Mouse (Mus musculus) liver, embryonic 16.5 days (tissue): ENCODE measurements around the gene Cybb. TPM values are rescaled to one million over a fixed set of nuclear protein-coding genes. Genes with fewer than 3 reads are reported as not detected.

Experiments used
- ATAC-seq: fragments of 200-750 bp; cut with Nextera tagmentation; 2 replicates; pipeline ENCODE4 v1.8.0; 2017; ENCODE audit warnings: low read depth, mild to moderate bottlenecking, moderate number of reproducible peaks, moderate library complexity
- H3K27ac ChIP-seq: fragments of 300-500 bp; sonication (generic); 2 replicates; pipeline ENCODE4 v1.5.1; 2014; ENCODE audit warnings: mild to moderate bottlenecking, low read length
- H3K27me3 ChIP-seq: fragments of 300-500 bp; sonication (generic); 2 replicates; pipeline ENCODE4 v1.6.1; 2014; ENCODE audit warnings: low read depth, low read length, mixed read lengths; ENCODE audit not compliant: control insufficient read depth, insufficient read depth
- H3K36me3 ChIP-seq: fragments of 300-500 bp; sonication (generic); 2 replicates; pipeline ENCODE4 v1.6.1; 2014; ENCODE audit warnings: mild to moderate bottlenecking; ENCODE audit not compliant: control insufficient read depth, insufficient read depth
- H3K4me1 ChIP-seq: fragments of 300-500 bp; sonication (generic); 2 replicates; pipeline ENCODE4 v1.6.1; 2014; ENCODE audit warnings: low read depth, low read length, mixed read lengths; ENCODE audit not compliant: control insufficient read depth
- H3K4me2 ChIP-seq: fragments of 300-500 bp; sonication (generic); 2 replicates; pipeline ENCODE4 v1.6.1; 2014; ENCODE audit warnings: low read depth, low read length, mixed read lengths
- H3K4me3 ChIP-seq: fragments of 300-500 bp; sonication (generic); 2 replicates; pipeline ENCODE4 v1.5.1; 2014; ENCODE audit warnings: low read depth, mild to moderate bottlenecking, low read length
- H3K9ac ChIP-seq: fragments of 300-500 bp; sonication (generic); 2 replicates; pipeline ENCODE4 v1.6.1; 2014; ENCODE audit warnings: low read depth, low read length
- H3K9me3 ChIP-seq: fragments of 300-500 bp; sonication (generic); replicated peaks from 2 replicates; pipeline ENCODE4 v1.6.1; 2016; ENCODE audit warnings: low read length; ENCODE audit not compliant: control insufficient read depth
- WGBS: fragments of 180-500 bp; shearing (Covaris S2); extraction: QIAGEN DNeasy Blood & Tissue Kit; methylation state at CpG from one replicate; pipeline ENCODE4 v1.1.7; 2014; ENCODE audit not compliant: insufficient replicate concordance; 5-methylcytosine and 5-hydroxymethylcytosine counted together
- polyA plus RNA-seq: library from polyadenylated mRNA; unstranded; fragments of >200 nt; fragmentation: Nextera tagmentation; extraction: Ambion mirVana; gene quantifications from 2 replicates; pipeline ENCODE4 v1.2.1, GENCODE M21; 2015

Cybb gene
- polyA plus RNA-seq, 1 experiment from 2014 or later: 19.6 TPM

GRCm38 (mm10) chrX:9465890-9466289, 21.7 kb downstream of the Cybb start:
- WGBS: 58% methylated on average over 2 of the region's 2 CpGs
- Histone ChIP-seq H3K9ac (no peak overlapping the region), H3K27ac (no peak overlapping the region), H3K4me3 (no peak overlapping the region), H3K4me1 (no peaks in the 10 kb centered on the region), H3K36me3 (no peaks in the 10 kb centered on the region), H3K4me2 (no peak overlapping the region), H3K9me3 (no peaks in the 10 kb centered on the region), H3K27me3 (no peaks in the 10 kb centered on the region)
- no peak for ATAC-seq

GRCm38 (mm10) chrX:9462671-9463070, 24.9 kb downstream of the Cybb start:
- Histone ChIP-seq H3K4me1 (no peaks in the 10 kb centered on the region), H3K9me3 (no peaks in the 10 kb centered on the region), H3K27ac (no peak overlapping the region), H3K4me2 (no peak overlapping the region), H3K4me3 (no peak overlapping the region), H3K36me3 (no peaks in the 10 kb centered on the region), H3K9ac (no peak overlapping the region), H3K27me3 (no peaks in the 10 kb centered on the region)
- no peak for ATAC-seq
- 42% methylated on average over 3 of the region's 3 CpGs for WGBS

- Histone ChIP-seq H3K4me2 (no peak overlapping the region), H3K9ac (no peak overlapping the region), H3K9me3 (no peaks in the 10 kb centered on the region), H3K4me3 (no peak overlapping the region), H3K4me1 (no peaks in the 10 kb centered on the region), H3K27ac (no peak overlapping the region), H3K27me3 (no peaks in the 10 kb centered on the region), H3K36me3 (no peaks in the 10 kb centered on the region)
- no peak for ATAC-seq
Observed at GRCm38 (mm10) chrX:9461399-9461798, 26.2 kb downstream of the Cybb start.

GRCm38 (mm10) chrX:9460387-9460930, 27.1 kb downstream of the Cybb start:
- no peaks in the 10 kb centered on the region for H3K27me3 ChIP-seq
- no peak overlapping the region for H3K27ac ChIP-seq
- H3K9me3 ChIP-seq: no peaks in the 10 kb centered on the region
- ATAC-seq: no peak
- no peaks in the 10 kb centered on the region for H3K36me3 ChIP-seq
- H3K9ac ChIP-seq: no peak overlapping the region
- H3K4me3 ChIP-seq: no peak overlapping the region
- H3K4me1 ChIP-seq: no peaks in the 10 kb centered on the region
- H3K4me2 ChIP-seq: no peak overlapping the region
- WGBS: 48% methylated on average over 4 of the region's 4 CpGs

- 48% methylated on average over 5 of the region's 5 CpGs for WGBS
Observed at GRCm38 (mm10) chrX:9452375-9452774, 35.2 kb downstream of the Cybb start.

GRCm38 (mm10) chrX:9447284-9447683, 40.3 kb downstream of the Cybb start:
- no peak for ATAC-seq
- H3K27me3 ChIP-seq: no peaks in the 10 kb centered on the region
- H3K4me2 ChIP-seq: no peak overlapping the region
- no peak overlapping the region for H3K27ac ChIP-seq
- H3K36me3 ChIP-seq: no peaks in the 10 kb centered on the region
- no peaks in the 10 kb centered on the region for H3K9me3 ChIP-seq
- H3K9ac ChIP-seq: no peak overlapping the region
- no peaks in the 10 kb centered on the region for H3K4me1 ChIP-seq
- H3K4me3 ChIP-seq: no peak overlapping the region

More at GRCm38 (mm10) chrX:9452375-9452774, 35.2 kb downstream of the Cybb start:
- Histone ChIP-seq H3K9me3 (no peaks in the 10 kb centered on the region), H3K27ac (no peak overlapping the region), H3K36me3 (no peaks in the 10 kb centered on the region), H3K4me1 (no peaks in the 10 kb centered on the region), H3K4me2 (no peak overlapping the region), H3K27me3 (no peaks in the 10 kb centered on the region), H3K9ac (no peak overlapping the region), H3K4me3 (no peak overlapping the region)
- ATAC-seq: no peak

GRCm38 (mm10) chrX:9441102-9441501, 46.5 kb downstream of the Cybb start:
- no peak overlapping the region for H3K27ac ChIP-seq
- no peaks in the 10 kb centered on the region for H3K36me3 ChIP-seq
- H3K4me2 ChIP-seq: no peak overlapping the region
- H3K4me1 ChIP-seq: no peaks in the 10 kb centered on the region
- ATAC-seq: no peak
- whole genome bisulfite sequencing: 45% methylated on average over 4 of the region's 4 CpGs
- no peaks in the 10 kb centered on the region for H3K9me3 ChIP-seq
- H3K9ac ChIP-seq: no peak overlapping the region
- no peak overlapping the region for H3K4me3 ChIP-seq
- H3K27me3 ChIP-seq: no peaks in the 10 kb centered on the region

- no peak overlapping the region for H3K27ac ChIP-seq
- no peak for ATAC-seq
- 69% methylated on average over 4 of the region's 4 CpGs for WGBS
Observed at GRCm38 (mm10) chrX:9440556-9440955, 47.0 kb downstream of the Cybb start.

GRCm38 (mm10) chrX:9439257-9439656, 48.3 kb downstream of the Cybb start:
- Histone ChIP-seq H3K27me3 (no peaks in the 10 kb centered on the region), H3K27ac (no peak overlapping the region), H3K36me3 (no peaks in the 10 kb centered on the region), H3K9me3 (no peaks in the 10 kb centered on the region), H3K4me1 (no peaks in the 10 kb centered on the region), H3K4me2 (no peak overlapping the region), H3K9ac (no peak overlapping the region), H3K4me3 (no peak overlapping the region)
- no peak for ATAC-seq
- WGBS: 66% methylated on average over 2 of the region's 2 CpGs

More at GRCm38 (mm10) chrX:9440556-9440955, 47.0 kb downstream of the Cybb start:
- no peak overlapping the region for H3K9ac ChIP-seq
- no peaks in the 10 kb centered on the region for H3K4me1 ChIP-seq
- no peaks in the 10 kb centered on the region for H3K36me3 ChIP-seq
- H3K9me3 ChIP-seq: no peaks in the 10 kb centered on the region
- H3K4me3 ChIP-seq: no peak overlapping the region
- H3K4me2 ChIP-seq: no peak overlapping the region
- H3K27me3 ChIP-seq: no peaks in the 10 kb centered on the region
